ENCODE assay signal across 18 mouse cellular contexts in the genomic region with DNA sequence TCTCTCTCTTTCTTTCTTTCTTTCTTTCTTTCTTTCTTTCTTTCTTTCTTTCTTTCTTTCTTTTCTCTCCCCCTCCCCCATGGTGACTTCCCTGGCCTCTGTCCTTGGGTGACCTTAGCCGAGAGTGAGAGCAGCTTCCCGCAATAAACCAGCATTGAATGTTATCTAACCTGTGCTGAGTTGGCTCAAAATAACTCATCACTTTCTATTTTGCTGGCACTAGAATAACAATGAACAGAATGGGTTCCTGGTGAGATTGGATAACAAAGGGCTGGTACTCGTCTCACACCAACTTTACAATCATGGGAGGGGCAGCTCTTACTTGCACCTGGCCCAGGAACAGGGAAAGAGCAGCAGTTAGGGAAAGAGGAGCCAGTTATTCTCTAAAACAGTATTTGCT. TPM values are rescaled to one million over a fixed set of nuclear protein-coding genes. Genes with fewer than 3 reads are reported as not detected.
DNase-seq lines count a peak whose midpoint lies in the region; ATAC-seq and TF ChIP-seq lines count a peak whose summit lies in the region.
"Had no signal": no experiment of that assay in that cellular context is flagged by ENCODE, and none has a peak within 500 bp of the region (broad histone marks: within the 10 kb centered on the region; RNA-seq: fewer than 3 reads in every experiment).

No protein-coding gene starts in this region.

- 7% methylated on average over 3 of the region's 3 CpGs for WGBS in forebrain, embryonic 13.5 days
- WGBS in forebrain, embryonic 15.5 days = 5% methylated on average over 3 of the region's 3 CpGs
- WGBS in kidney, embryonic 16.5 days = 5% methylated on average over 3 of the region's 3 CpGs
- 5% methylated on average over 3 of the region's 3 CpGs for WGBS in kidney, embryonic 14.5 days
- WGBS in stomach, embryonic 15.5 days = 8% methylated on average over 3 of the region's 3 CpGs
- WGBS in stomach, postnatal 0 days = 12% methylated on average over 3 of the region's 3 CpGs

- no peaks in the 10 kb centered on the region for H3K9me3 ChIP-seq in forebrain, embryonic 13.5 days (replicated peaks)
- no peaks in the 10 kb centered on the region for H3K9me3 ChIP-seq in forebrain, embryonic 15.5 days
- no peaks in the 10 kb centered on the region for H3K9me3 ChIP-seq in kidney, embryonic 16.5 days (ENCODE audit: low read length)
- H3K9me3 ChIP-seq in kidney, embryonic 14.5 days (ENCODE audit: control insufficient read depth, low read length) = no peaks in the 10 kb centered on the region
- H3K9me3 ChIP-seq in stomach, embryonic 15.5 days = no peaks in the 10 kb centered on the region
- no peaks in the 10 kb centered on the region for H3K9me3 ChIP-seq in stomach, postnatal 0 days (ENCODE audit: control insufficient read depth, low read length)
- H3K9me3 ChIP-seq: hindbrain, embryonic 13.5 days; limb, embryonic 15.5 days; midbrain, embryonic 12.5 days; neural tube, embryonic 13.5 days had no signal

- no peak for TF ChIP-seq EP300 in stomach, postnatal 0 days (optimal IDR thresholded peaks at IDR 0.05)

- H3K4me3 ChIP-seq in forebrain, embryonic 13.5 days = no peak overlapping the region
- no peak overlapping the region for H3K4me3 ChIP-seq in forebrain, embryonic 15.5 days
- H3K4me3 ChIP-seq in kidney, embryonic 16.5 days (ENCODE audit: low read length) = no peak overlapping the region
- no peak overlapping the region for H3K4me3 ChIP-seq in kidney, embryonic 14.5 days (ENCODE audit: low read length)
- no peak overlapping the region for H3K4me3 ChIP-seq in stomach, embryonic 15.5 days (replicated peaks)
- no peak overlapping the region for H3K4me3 ChIP-seq in stomach, postnatal 0 days (ENCODE audit: low read depth, low read length)

- TF ChIP-seq CTCF in stomach, postnatal 0 days (IDR thresholded peaks at IDR 0.05; ENCODE audit: low read depth) = no peak

- H3K4me1 ChIP-seq in forebrain, embryonic 13.5 days = peaks cover 27% of the 10 kb centered on the region
- H3K4me1 ChIP-seq in forebrain, embryonic 15.5 days = peaks cover 25% of the 10 kb centered on the region
- peaks cover 32% of the 10 kb centered on the region for H3K4me1 ChIP-seq in kidney, embryonic 16.5 days (ENCODE audit: insufficient read depth, low read length)
- peaks cover 8% of the 10 kb centered on the region; the same call in 1 of the 2 replicates for H3K4me1 ChIP-seq in kidney, embryonic 14.5 days (ENCODE audit: control insufficient read depth, insufficient read depth, low read length)
- H3K4me1 ChIP-seq in stomach, embryonic 15.5 days = peaks cover 19% of the 10 kb centered on the region; the same call in 1 of the 2 replicates
- no peaks in the 10 kb centered on the region for H3K4me1 ChIP-seq in stomach, postnatal 0 days (replicated peaks; ENCODE audit: control insufficient read depth, insufficient read depth)

- H3K9ac ChIP-seq in forebrain, embryonic 13.5 days = no peak overlapping the region
- H3K9ac ChIP-seq in forebrain, embryonic 15.5 days (replicated peaks) = no peak overlapping the region
- H3K9ac ChIP-seq in kidney, embryonic 16.5 days (replicated peaks; ENCODE audit: low read length) = no peak overlapping the region
- no peak overlapping the region for H3K9ac ChIP-seq in kidney, embryonic 14.5 days (ENCODE audit: low read depth, low read length)
- H3K9ac ChIP-seq in stomach, embryonic 15.5 days = no peak overlapping the region
- H3K9ac ChIP-seq in stomach, postnatal 0 days (ENCODE audit: low read length) = no peak overlapping the region
- H3K9ac ChIP-seq: forebrain, postnatal 0 days; hindbrain, embryonic 13.5 days; limb, embryonic 15.5 days; midbrain, embryonic 12.5 days had no signal

- H3K27me3 ChIP-seq in forebrain, embryonic 13.5 days = peaks cover 55% of the 10 kb centered on the region
- peaks cover 20% of the 10 kb centered on the region for H3K27me3 ChIP-seq in forebrain, embryonic 15.5 days
- H3K27me3 ChIP-seq in kidney, embryonic 16.5 days (ENCODE audit: insufficient read depth, low read length) = peaks cover 55% of the 10 kb centered on the region
- peaks cover 58% of the 10 kb centered on the region for H3K27me3 ChIP-seq in kidney, embryonic 14.5 days (ENCODE audit: control insufficient read depth, insufficient read depth, low read length)
- H3K27me3 ChIP-seq in stomach, embryonic 15.5 days (replicated peaks) = peaks cover 29% of the 10 kb centered on the region; the same call in 1 of the 2 replicates
- 0 out of 2 replicates have a peak, but pooled peaks cover 2% of the 10 kb centered on the region for H3K27me3 ChIP-seq in stomach, postnatal 0 days (ENCODE audit: control insufficient read depth, insufficient read depth, low read length)

- no peak overlapping the region for H3K27ac ChIP-seq in forebrain, embryonic 13.5 days
- H3K27ac ChIP-seq in forebrain, embryonic 15.5 days (replicated peaks) = no peak overlapping the region
- no peak overlapping the region for H3K27ac ChIP-seq in kidney, embryonic 16.5 days (ENCODE audit: low read length)
- H3K27ac ChIP-seq in kidney, embryonic 14.5 days (ENCODE audit: low read depth, low read length) = no peak overlapping the region
- no peak overlapping the region for H3K27ac ChIP-seq in stomach, embryonic 15.5 days
- H3K27ac ChIP-seq in stomach, postnatal 0 days (replicated peaks) = no peak overlapping the region
- H3K27ac ChIP-seq: hindbrain, embryonic 13.5 days; left cerebral cortex, adult 2 months; limb, embryonic 15.5 days; midbrain, embryonic 12.5 days; neural tube, embryonic 13.5 days had no signal

- H3K4me2 ChIP-seq in forebrain, embryonic 13.5 days = peak overlapping the region; percentile 96; the same call in 1 of the 2 replicates
- H3K4me2 ChIP-seq in forebrain, embryonic 15.5 days (replicated peaks) = no peak overlapping the region
- H3K4me2 ChIP-seq in kidney, embryonic 16.5 days (replicated peaks; ENCODE audit: low read depth, low read length) = peak overlapping the region; percentile 77; the same call in 1 of the 2 replicates
- H3K4me2 ChIP-seq in kidney, embryonic 14.5 days (replicated peaks; ENCODE audit: low read depth, low read length) = no peak overlapping the region
- peak overlapping the region; percentile 83; the same call in 1 of the 2 replicates for H3K4me2 ChIP-seq in stomach, embryonic 15.5 days
- H3K4me2 ChIP-seq in stomach, postnatal 0 days (replicated peaks; ENCODE audit: low read depth) = no peak overlapping the region

- H3K36me3 ChIP-seq in forebrain, embryonic 13.5 days (ENCODE audit: poor library complexity, severe bottlenecking) = no peaks in the 10 kb centered on the region
- no peaks in the 10 kb centered on the region for H3K36me3 ChIP-seq in forebrain, embryonic 15.5 days
- H3K36me3 ChIP-seq in kidney, embryonic 16.5 days (ENCODE audit: insufficient read depth, low read length) = no peaks in the 10 kb centered on the region
- H3K36me3 ChIP-seq in kidney, embryonic 14.5 days (ENCODE audit: control insufficient read depth, insufficient read depth, low read length) = no peaks in the 10 kb centered on the region
- H3K36me3 ChIP-seq in stomach, embryonic 15.5 days = no peaks in the 10 kb centered on the region
- no peaks in the 10 kb centered on the region for H3K36me3 ChIP-seq in stomach, postnatal 0 days (ENCODE audit: control insufficient read depth, insufficient read depth, low read length)
- H3K36me3 ChIP-seq: hindbrain, embryonic 13.5 days; limb, embryonic 15.5 days; midbrain, embryonic 12.5 days; neural tube, embryonic 13.5 days had no signal

- no peak for ATAC-seq in forebrain, embryonic 13.5 days
- ATAC-seq in forebrain, embryonic 15.5 days (replicated peaks) = no peak
- ATAC-seq in kidney, embryonic 16.5 days (ENCODE audit: low FRiP score, low TSS enrichment) = no peak
- no peak for ATAC-seq in kidney, embryonic 14.5 days (ENCODE audit: low FRiP score, low TSS enrichment)
- ATAC-seq in stomach, embryonic 15.5 days (ENCODE audit: insufficient read depth, low FRiP score, low read depth) = no peak
- ATAC-seq in stomach, postnatal 0 days (ENCODE audit: low FRiP score, low TSS enrichment) = no peak
- ATAC-seq in frontal cortex, adult (ENCODE audit: low TSS enrichment) = no peak

- DNase-seq in stomach, postnatal 0 days (ENCODE audit: low spot score) = no peak
- DNase-seq in frontal cortex, adult 2 months (ENCODE audit: extremely low spot score in 1 of 2, low spot score in 1 of 2) = no peak
- DNase-seq: cerebellum, adult 11-12 months; forebrain, postnatal 0 days; gastrocnemius, postnatal 14 days; lung, postnatal 10 days; thymus, postnatal 4 days had no signal

RNA-seq across cellular contexts. Expression of gene Upp1, which starts 1.0 kb away (rescaled TPM):
- polyA plus RNA-seq in forebrain, embryonic 13.5 days (2015; fragmentation: Nextera tagmentation; extraction: Ambion mirVana) = 2.7 and 3.2 TPM in 2 replicates
- 1.6 and 1.8 TPM in 2 replicates for polyA plus RNA-seq in forebrain, embryonic 15.5 days (2015; fragmentation: Nextera tagmentation; extraction: Ambion mirVana)
- 16.0 and 16.1 TPM in 2 replicates for polyA plus RNA-seq in kidney, embryonic 16.5 days (2015; fragmentation: Nextera tagmentation; extraction: Ambion mirVana)
- 8.6 and 10.4 TPM in 2 replicates for polyA plus RNA-seq in kidney, embryonic 14.5 days (2014; fragmentation: Nextera tagmentation; extraction: Ambion mirVana)
- 10.0 and 10.5 TPM in 2 replicates for polyA plus RNA-seq in stomach, embryonic 15.5 days (2015; fragmentation: Nextera tagmentation; extraction: Ambion mirVana)
- 18.7 and 18.8 TPM in 2 replicates for polyA plus RNA-seq in stomach, postnatal 0 days (2015; fragmentation: Nextera tagmentation; extraction: Ambion mirVana)
- polyA plus RNA-seq in frontal cortex, adult 2 months (2012; rRNA removed) = 5.9 and 8.4 TPM in 2 replicates

Comparison
In these comparisons a context has a peak if more than half of its experiments do, and no peak if none do; other contexts are left out.
1. H3K4me2 ChIP-seq: peak in forebrain, embryonic 13.5 days (single experiment), kidney, embryonic 16.5 days (single experiment) and stomach, embryonic 15.5 days (single experiment); none in forebrain, embryonic 15.5 days (single experiment), kidney, embryonic 14.5 days (single experiment) and stomach, postnatal 0 days (single experiment).